Mouse (Mus musculus): ENCODE measurements around the gene Anapc4. TPM values are rescaled to one million over a fixed set of nuclear protein-coding genes. Genes with fewer than 3 reads are reported as not detected.

The Anapc4 gene
- polyA plus RNA-seq, 1 experiment from 2014 or later: 112 TPM

GRCm38 (mm10) chr5:52818676-52819075, 15.1 kb upstream of the Anapc4 start:
- WGBS: 92% methylated on average over 7 of the region's 7 CpGs
- peaks cover 42% of the 10 kb centered on the region for H3K36me3 ChIP-seq (ENCODE audit: poor library complexity, severe bottlenecking)
- H3K9me3 ChIP-seq (replicated peaks): no peaks in the 10 kb centered on the region

GRCm38 (mm10) chr5:52821691-52822090, 12.1 kb upstream of the Anapc4 start:
- Histone ChIP-seq H3K27ac (no peak overlapping the region), H3K4me1 (no peaks in the 10 kb centered on the region), H3K4me2 (no peak overlapping the region), H3K27me3 (no peaks in the 10 kb centered on the region), H3K36me3 (ENCODE audit: poor library complexity, severe bottlenecking) (peaks cover 32% of the 10 kb centered on the region), H3K9ac (no peak overlapping the region), H3K9me3 (replicated peaks) (no peaks in the 10 kb centered on the region), H3K4me3 (no peak overlapping the region)
- WGBS: 48% methylated on average over 3 of the region's 3 CpGs
- ATAC-seq: no peak

More at GRCm38 (mm10) chr5:52818676-52819075, 15.1 kb upstream of the Anapc4 start:
- Histone ChIP-seq H3K4me3 (no peak overlapping the region), H3K27ac (no peak overlapping the region), H3K4me2 (no peak overlapping the region), H3K27me3 (no peaks in the 10 kb centered on the region), H3K4me1 (no peaks in the 10 kb centered on the region), H3K9ac (no peak overlapping the region)
- no peak for ATAC-seq

GRCm38 (mm10) chr5:52827923-52828322, 5.9 kb upstream of the Anapc4 start:
- Histone ChIP-seq H3K27ac (no peak overlapping the region), H3K4me3 (no peak overlapping the region), H3K36me3 (ENCODE audit: poor library complexity, severe bottlenecking) (peaks cover 11% of the 10 kb centered on the region; the same call in 1 of the 2 replicates), H3K4me1 (0 out of 2 replicates have a peak, but pooled peaks cover under 1% of the 10 kb centered on the region), H3K27me3 (no peaks in the 10 kb centered on the region), H3K4me2 (no peak overlapping the region), H3K9me3 (replicated peaks) (no peaks in the 10 kb centered on the region), H3K9ac (no peak overlapping the region)
- no peak for ATAC-seq
- WGBS: 95% methylated on average over 4 of the region's 4 CpGs

- peaks cover 19% of the 10 kb centered on the region for H3K36me3 ChIP-seq (ENCODE audit: poor library complexity, severe bottlenecking)
- H3K27ac ChIP-seq: peak overlapping the region; percentile 88
- peaks cover 27% of the 10 kb centered on the region for H3K4me1 ChIP-seq
- no peak overlapping the region; the same call in 1 of the 2 replicates for H3K4me3 ChIP-seq
- peak overlapping the region; percentile 65; the same call in 1 of the 2 replicates for H3K9ac ChIP-seq
- H3K27me3 ChIP-seq: no peaks in the 10 kb centered on the region
- peak overlapping the region; percentile 82 for H3K4me2 ChIP-seq
- ATAC-seq: no peak
- H3K9me3 ChIP-seq (replicated peaks): no peaks in the 10 kb centered on the region
Measured at GRCm38 (mm10) chr5:52833005-52833404, 807 bp upstream of the Anapc4 start.

DNA sequence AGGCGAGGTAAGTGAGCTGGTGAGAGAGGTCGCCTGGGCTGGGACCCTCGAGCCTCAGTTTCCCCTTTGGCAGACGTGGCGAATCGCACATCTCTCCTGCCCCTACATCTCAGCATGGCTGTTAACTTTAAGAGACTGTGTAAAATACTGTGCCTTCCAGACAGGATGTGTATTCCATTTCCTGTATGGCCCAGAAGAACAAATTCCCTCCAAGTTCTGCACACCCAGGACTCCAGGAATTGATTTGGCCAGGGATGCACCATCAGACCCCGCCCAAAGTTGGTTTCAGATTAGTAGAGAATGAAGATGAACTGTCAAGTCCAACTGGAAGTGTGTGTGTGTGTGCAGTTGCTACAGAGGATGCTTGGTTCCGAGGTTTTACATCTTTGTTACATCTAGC, 574 bp downstream of the Anapc4 start:
- 9% methylated on average over 8 of the region's 8 CpGs for WGBS

DNA sequence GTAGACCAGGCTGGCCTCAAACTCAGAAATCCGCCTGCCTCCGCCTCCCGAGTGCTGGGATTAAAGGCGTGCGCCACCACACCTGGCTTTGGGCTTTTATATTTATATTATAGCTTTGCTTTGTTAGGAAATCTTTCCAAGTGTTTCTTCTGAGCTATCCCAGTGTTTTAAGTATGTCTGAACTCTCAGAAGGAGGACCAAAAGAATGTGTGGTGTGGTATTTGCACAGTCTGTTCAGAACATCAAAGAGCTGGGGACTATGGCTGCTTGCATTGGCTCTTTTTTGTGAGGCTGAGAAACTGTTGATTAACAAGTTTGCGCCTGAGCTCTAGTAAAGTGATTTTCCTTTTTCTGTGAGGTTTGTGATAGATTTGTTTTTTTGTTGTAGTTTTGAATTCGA, 10.5 kb downstream of the Anapc4 start:
- H3K9ac ChIP-seq: no peak overlapping the region
- no peaks in the 10 kb centered on the region for H3K4me1 ChIP-seq
- peaks cover 83% of the 10 kb centered on the region for H3K36me3 ChIP-seq (ENCODE audit: poor library complexity, severe bottlenecking)
- H3K27me3 ChIP-seq: no peaks in the 10 kb centered on the region
- H3K9me3 ChIP-seq (replicated peaks): no peaks in the 10 kb centered on the region
- H3K4me3 ChIP-seq: no peak overlapping the region
- no peak overlapping the region for H3K4me2 ChIP-seq
- no peak for ATAC-seq
- 96% methylated on average over 7 of the region's 7 CpGs for WGBS
- no peak overlapping the region for H3K27ac ChIP-seq

More for the DNA sequence above, 574 bp downstream of the Anapc4 start:
- Histone ChIP-seq H3K9me3 (replicated peaks) (no peaks in the 10 kb centered on the region), H3K4me1 (peaks cover 27% of the 10 kb centered on the region), H3K4me2 (peak overlapping the region; percentile 82), H3K27ac (peak overlapping the region; percentile 88), H3K36me3 (ENCODE audit: poor library complexity, severe bottlenecking) (peaks cover 32% of the 10 kb centered on the region), H3K27me3 (no peaks in the 10 kb centered on the region), H3K4me3 (peak overlapping the region; percentile 75), H3K9ac (peak overlapping the region; percentile 88)
- ATAC-seq: no peak

DNA sequence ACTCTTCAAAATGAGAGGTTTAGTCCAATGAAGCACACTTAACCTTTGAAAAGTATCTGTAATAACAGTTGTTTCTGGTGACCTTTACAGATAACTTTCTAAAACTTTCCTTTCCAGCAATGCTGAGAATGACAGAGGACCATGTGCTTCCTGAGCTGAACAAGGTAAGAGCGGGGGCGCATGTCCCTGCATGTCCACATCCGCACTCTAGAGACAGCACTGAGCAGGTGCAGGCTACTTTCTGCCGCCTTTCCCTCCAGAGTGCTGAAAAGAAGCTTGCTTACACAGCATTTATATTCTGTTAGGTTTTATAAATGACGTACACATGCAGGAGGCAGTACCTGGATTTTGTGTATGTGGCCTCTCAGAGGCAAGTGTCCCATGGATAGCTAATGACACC, 21.9 kb downstream of the Anapc4 start:
- Histone ChIP-seq H3K4me3 (no peak overlapping the region), H3K4me1 (no peaks in the 10 kb centered on the region), H3K9me3 (replicated peaks) (no peaks in the 10 kb centered on the region), H3K9ac (no peak overlapping the region), H3K36me3 (ENCODE audit: poor library complexity, severe bottlenecking) (peaks cover 79% of the 10 kb centered on the region), H3K27me3 (no peaks in the 10 kb centered on the region), H3K27ac (no peak overlapping the region), H3K4me2 (no peak overlapping the region)
- WGBS: 92% methylated on average over 5 of the region's 5 CpGs
- ATAC-seq: no peak

DNA sequence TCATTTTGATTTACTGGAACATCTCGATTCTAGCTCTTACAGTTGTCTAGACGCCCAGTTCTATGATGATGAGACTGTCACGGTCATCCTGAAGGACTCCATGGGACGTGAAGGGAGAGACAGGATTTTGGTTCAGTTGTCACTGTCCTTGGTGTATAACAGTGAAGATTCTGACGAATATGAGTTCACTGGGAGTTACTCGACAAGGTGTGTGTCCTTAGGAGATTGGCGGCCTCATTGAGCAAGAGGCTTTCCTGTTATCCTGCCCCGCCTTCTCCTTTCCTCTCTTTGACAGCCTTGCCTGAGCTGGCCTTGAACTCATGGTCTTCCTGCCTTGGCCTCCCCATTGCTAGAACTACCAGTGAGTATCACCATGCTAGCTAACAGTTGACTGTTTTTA, 30.6 kb downstream of the Anapc4 start:
- Histone ChIP-seq H3K27ac (no peak overlapping the region), H3K9me3 (replicated peaks) (no peaks in the 10 kb centered on the region), H3K27me3 (no peaks in the 10 kb centered on the region), H3K36me3 (ENCODE audit: poor library complexity, severe bottlenecking) (peaks cover 93% of the 10 kb centered on the region), H3K4me1 (no peaks in the 10 kb centered on the region), H3K9ac (no peak overlapping the region), H3K4me2 (no peak overlapping the region), H3K4me3 (no peak overlapping the region)
- WGBS: 94% methylated on average over 8 of the region's 8 CpGs
- no peak for ATAC-seq

- H3K4me1 ChIP-seq: no peaks in the 10 kb centered on the region
- H3K9me3 ChIP-seq (replicated peaks): no peaks in the 10 kb centered on the region
- 83% methylated on average over 9 of the region's 9 CpGs for WGBS
- H3K4me3 ChIP-seq: no peak overlapping the region
- H3K36me3 ChIP-seq (ENCODE audit: poor library complexity, severe bottlenecking): peaks cover 79% of the 10 kb centered on the region
- no peaks in the 10 kb centered on the region for H3K27me3 ChIP-seq
- no peak for ATAC-seq
- H3K4me2 ChIP-seq: no peak overlapping the region
- no peak overlapping the region for H3K27ac ChIP-seq
- H3K9ac ChIP-seq: no peak overlapping the region
Measured at GRCm38 (mm10) chr5:52865825-52866224, 32.0 kb downstream of the Anapc4 start.

- Histone ChIP-seq H3K27me3 (no peaks in the 10 kb centered on the region), H3K9ac (no peak overlapping the region), H3K4me3 (no peak overlapping the region), H3K36me3 (ENCODE audit: poor library complexity, severe bottlenecking) (peaks cover 72% of the 10 kb centered on the region), H3K4me1 (no peaks in the 10 kb centered on the region), H3K27ac (no peak overlapping the region), H3K9me3 (replicated peaks) (no peaks in the 10 kb centered on the region), H3K4me2 (no peak overlapping the region)
- 89% methylated on average over 18 of the region's 18 CpGs for WGBS
- no peak for ATAC-seq
Measured at GRCm38 (mm10) chr5:52866361-52867155, 32.7 kb downstream of the Anapc4 start.

- Histone ChIP-seq H3K4me2 (no peak overlapping the region), H3K9me3 (replicated peaks) (no peaks in the 10 kb centered on the region), H3K9ac (no peak overlapping the region), H3K4me3 (no peak overlapping the region), H3K27ac (no peak overlapping the region), H3K36me3 (ENCODE audit: poor library complexity, severe bottlenecking) (peaks cover 48% of the 10 kb centered on the region), H3K4me1 (no peaks in the 10 kb centered on the region), H3K27me3 (no peaks in the 10 kb centered on the region)
- 92% methylated on average over 12 of the region's 12 CpGs for WGBS
- no peak for ATAC-seq
Measured at GRCm38 (mm10) chr5:52868918-52869703, 35.3 kb downstream of the Anapc4 start.

DNA sequence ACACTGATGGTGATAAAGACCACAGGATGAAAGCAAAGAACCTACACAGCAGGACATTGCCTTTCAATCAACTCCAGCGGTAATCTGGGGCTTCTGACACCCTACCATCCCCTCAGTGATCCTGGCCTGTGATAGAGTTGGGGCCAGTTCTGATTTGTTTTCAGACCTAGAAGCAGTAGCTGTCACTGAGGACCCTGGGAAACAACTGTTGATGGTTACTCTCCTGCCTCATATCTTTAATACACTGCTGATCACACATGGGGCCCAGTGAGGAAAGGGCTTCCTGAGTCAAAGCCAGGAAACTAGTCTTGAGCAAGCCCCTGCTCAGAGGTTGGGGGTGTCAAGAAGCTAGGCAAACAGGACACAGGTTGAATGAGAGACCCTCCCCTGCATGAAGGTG, 37.6 kb downstream of the Anapc4 start:
- H3K27ac ChIP-seq: no peak overlapping the region
- H3K36me3 ChIP-seq (ENCODE audit: poor library complexity, severe bottlenecking): peaks cover 26% of the 10 kb centered on the region
- H3K4me1 ChIP-seq: no peaks in the 10 kb centered on the region
- no peak for ATAC-seq
- no peaks in the 10 kb centered on the region for H3K27me3 ChIP-seq
- no peak overlapping the region for H3K4me3 ChIP-seq
- H3K4me2 ChIP-seq: no peak overlapping the region
- H3K9me3 ChIP-seq (replicated peaks): no peaks in the 10 kb centered on the region
- H3K9ac ChIP-seq: no peak overlapping the region
- 6% methylated on average over 1 of the region's 1 CpGs for WGBS
